Mouse (Mus musculus): ENCODE results near the gene Poll. TPM values are rescaled to one million over a fixed set of nuclear protein-coding genes. Genes with fewer than 3 reads are reported as not detected.
A peak's percentile ranks its signal among the peaks of the same experiment; 100 is the strongest.
"Not testable (repeated sequence)": the region's sequence is repeated elsewhere in the genome, so short reads cannot be mapped to it uniquely, and the experiment has no call there.

Gene Poll
- polyA plus RNA-seq, 1 experiment from 2014 or later, result 17.0 TPM

GRCm38 (mm10) chr19:45574941-45575631, 14.8 kb upstream of the Poll start:
- Histone ChIP-seq H3K36me3 (peaks cover 36% of the 10 kb centered on the region), H3K27ac (replicated peaks) (no peak overlapping the region), H3K27me3 (peaks cover 98% of the 10 kb centered on the region), H3K4me1 (peaks cover 24% of the 10 kb centered on the region), H3K4me3 (no peak overlapping the region), H3K9me3 (no peaks in the 10 kb centered on the region), H3K4me2 (replicated peaks) (no peak overlapping the region), H3K9ac (replicated peaks) (0 out of 2 replicates have a peak overlapping the region, but pooled peaks have one; percentile 6)
- WGBS, result 50% methylated on average over 19 of the region's 19 CpGs
- no peak for ATAC-seq (ENCODE audit: low FRiP score, low read depth)

DNA sequence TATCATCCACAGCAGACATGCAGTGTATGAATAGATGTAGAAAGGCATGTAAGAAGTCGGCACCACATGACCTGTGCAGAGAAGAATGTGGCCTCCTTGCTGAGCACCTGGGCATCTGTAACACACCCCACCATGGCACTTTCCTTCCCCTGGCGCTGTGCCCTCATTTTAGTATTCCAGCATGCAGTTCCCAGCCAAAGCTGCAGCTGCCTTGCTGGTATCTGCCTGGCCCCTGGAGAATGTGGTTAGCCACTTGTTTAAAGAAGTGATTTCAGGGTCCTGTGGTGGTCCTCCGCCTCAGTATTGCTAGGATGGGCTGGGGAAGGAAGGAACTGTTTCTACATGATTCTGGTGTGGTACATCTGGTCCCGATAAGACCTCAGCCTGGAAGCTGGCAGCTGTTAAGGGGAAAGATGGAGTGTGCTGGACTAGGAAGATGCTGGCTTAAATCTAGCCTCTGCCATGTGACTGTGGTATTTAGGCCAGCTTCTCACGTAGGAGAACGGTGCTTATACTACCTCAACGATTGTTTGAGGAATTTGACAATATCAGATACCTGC, 14.1 kb upstream of the Poll start:
- peaks cover 36% of the 10 kb centered on the region for H3K36me3 ChIP-seq
- no peak overlapping the region for H3K4me3 ChIP-seq
- no peak overlapping the region for H3K4me2 ChIP-seq (replicated peaks)
- peaks cover 99% of the 10 kb centered on the region for H3K27me3 ChIP-seq
- ATAC-seq (ENCODE audit: low FRiP score, low read depth), result no peak
- peaks cover 17% of the 10 kb centered on the region for H3K4me1 ChIP-seq
- 86% methylated on average over 7 of the region's 7 CpGs for WGBS
- H3K9me3 ChIP-seq, result no peaks in the 10 kb centered on the region
- H3K9ac ChIP-seq (replicated peaks), result no peak overlapping the region
- no peak overlapping the region for H3K27ac ChIP-seq (replicated peaks)

DNA sequence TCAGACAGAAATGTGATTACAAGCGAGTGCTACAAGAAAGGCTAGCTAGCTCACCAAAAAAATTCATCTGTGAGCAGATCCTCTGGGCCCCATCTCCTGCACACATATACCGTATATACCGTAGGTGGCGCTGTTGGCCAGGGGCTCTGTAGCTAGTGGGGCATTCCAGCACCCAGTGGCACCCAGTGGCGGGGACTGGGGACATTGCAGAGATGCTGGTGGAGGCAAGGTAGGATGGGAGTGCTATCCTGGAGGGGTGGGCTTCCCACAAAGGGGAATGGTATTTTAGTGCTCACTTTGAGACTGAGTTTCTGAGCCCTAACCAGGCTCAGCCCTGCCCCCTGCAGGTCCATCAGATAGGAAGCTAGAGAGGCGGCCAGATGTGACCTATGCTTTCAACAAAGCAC, 13.5 kb upstream of the Poll start:
- 13% methylated on average over 6 of the region's 6 CpGs for WGBS
- Histone ChIP-seq H3K4me2 (replicated peaks) (no peak overlapping the region), H3K36me3 (peaks cover 32% of the 10 kb centered on the region), H3K4me1 (peaks cover 16% of the 10 kb centered on the region), H3K4me3 (no peak overlapping the region), H3K9me3 (no peaks in the 10 kb centered on the region), H3K9ac (replicated peaks) (no peak overlapping the region), H3K27me3 (peaks cover 99% of the 10 kb centered on the region), H3K27ac (replicated peaks) (no peak overlapping the region)
- ATAC-seq (ENCODE audit: low FRiP score, low read depth), result 0 out of 2 replicates have a peak, but pooled peaks have one; percentile 23

DNA sequence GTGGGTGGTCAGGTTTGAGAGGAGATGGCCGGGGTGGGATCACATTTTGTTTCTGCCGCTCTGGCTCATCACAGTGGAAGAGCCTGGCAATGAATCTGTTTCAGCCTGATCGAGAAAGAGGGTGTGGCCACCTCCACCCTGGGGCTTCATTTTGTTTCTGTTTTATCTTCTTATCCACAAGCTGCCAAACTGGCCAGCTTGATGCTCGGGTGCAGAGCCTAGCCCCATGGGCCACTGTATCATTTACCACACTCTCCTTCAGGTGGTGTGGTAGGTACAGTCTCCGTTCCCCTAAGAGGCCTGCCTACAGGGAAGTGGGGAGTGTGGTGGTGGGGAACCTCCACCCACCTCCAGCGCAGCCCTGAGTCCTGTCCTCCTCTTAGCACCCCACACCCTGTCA, 12.7 kb upstream of the Poll start:
- no peak overlapping the region for H3K4me2 ChIP-seq (replicated peaks)
- H3K4me3 ChIP-seq, result no peak overlapping the region
- H3K36me3 ChIP-seq, result peaks cover 23% of the 10 kb centered on the region
- H3K9ac ChIP-seq (replicated peaks), result no peak overlapping the region
- 81% methylated on average over 6 of the region's 6 CpGs for WGBS
- peaks cover 16% of the 10 kb centered on the region for H3K4me1 ChIP-seq
- H3K27ac ChIP-seq (replicated peaks), result no peak overlapping the region
- peaks cover 99% of the 10 kb centered on the region for H3K27me3 ChIP-seq
- ATAC-seq (ENCODE audit: low FRiP score, low read depth), result no peak
- no peaks in the 10 kb centered on the region for H3K9me3 ChIP-seq

- WGBS, result 6% methylated on average over 14 of the region's 14 CpGs
- Histone ChIP-seq H3K4me3 (no peak overlapping the region), H3K9ac (replicated peaks) (no peak overlapping the region), H3K27me3 (peaks cover 94% of the 10 kb centered on the region), H3K36me3 (peaks cover 8% of the 10 kb centered on the region; the same call in 1 of the 2 replicates), H3K27ac (replicated peaks) (no peak overlapping the region), H3K4me1 (peaks cover 22% of the 10 kb centered on the region), H3K9me3 (no peaks in the 10 kb centered on the region), H3K4me2 (replicated peaks) (no peak overlapping the region)
- ATAC-seq (ENCODE audit: low FRiP score, low read depth), result no peak
These were observed 7.0 kb upstream of the Poll start for GRCm38 (mm10) chr19:45567367-45567766.

DNA sequence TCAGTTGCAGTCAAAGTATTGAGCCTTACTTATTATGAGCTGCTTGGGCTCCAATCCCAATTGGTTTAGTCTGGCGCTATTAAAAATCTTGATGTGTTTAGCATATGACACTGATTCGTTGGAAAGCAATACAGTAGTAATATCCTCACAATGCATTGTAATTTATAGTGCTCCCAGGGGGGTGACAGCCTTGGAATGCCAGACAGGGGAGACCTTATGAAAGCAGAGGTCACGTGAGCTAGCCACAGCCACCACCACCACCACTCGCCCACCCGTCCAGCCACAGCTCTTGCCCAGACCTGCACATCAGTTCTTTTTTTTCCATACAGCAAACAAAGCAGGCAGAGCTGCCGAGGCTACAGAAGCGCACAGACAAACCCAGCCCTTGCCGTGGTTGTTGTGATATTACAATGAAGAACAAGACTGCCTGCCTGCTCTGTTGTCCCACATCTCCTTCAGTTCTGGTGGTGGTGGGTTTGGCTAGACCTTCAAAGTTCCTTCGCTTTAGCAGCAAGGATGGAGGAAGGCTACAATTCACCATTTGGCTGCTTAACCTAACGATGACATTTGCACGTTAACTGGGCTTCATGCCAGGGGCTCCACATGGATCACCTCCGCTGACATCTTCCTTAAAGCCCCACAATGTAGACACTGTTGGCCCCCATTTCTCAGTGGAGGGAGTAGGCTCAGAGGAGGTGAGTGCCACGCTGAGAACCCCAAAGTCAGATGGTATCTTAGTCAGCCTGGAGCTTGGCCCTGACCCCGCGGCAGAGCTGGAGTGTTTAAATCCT, 5.8 kb upstream of the Poll start:
- Histone ChIP-seq H3K27me3 (peaks cover 93% of the 10 kb centered on the region), H3K27ac (replicated peaks) (no peak overlapping the region), H3K4me1 (peaks cover 22% of the 10 kb centered on the region), H3K36me3 (no peaks in the 10 kb centered on the region), H3K4me3 (no peak overlapping the region), H3K9me3 (no peaks in the 10 kb centered on the region), H3K9ac (replicated peaks) (no peak overlapping the region), H3K4me2 (replicated peaks) (no peak overlapping the region)
- 63% methylated on average over 15 of the region's 15 CpGs for WGBS
- no peak for ATAC-seq (ENCODE audit: low FRiP score, low read depth)

- Histone ChIP-seq H3K4me1 (peaks cover 4% of the 10 kb centered on the region; the same call in 1 of the 2 replicates), H3K9me3 (no peaks in the 10 kb centered on the region), H3K4me3 (no peak overlapping the region), H3K27ac (replicated peaks) (no peak overlapping the region), H3K27me3 (peaks cover 26% of the 10 kb centered on the region), H3K9ac (replicated peaks) (no peak overlapping the region), H3K4me2 (replicated peaks) (no peak overlapping the region), H3K36me3 (peaks cover 53% of the 10 kb centered on the region)
- no peak for ATAC-seq (ENCODE audit: low FRiP score, low read depth)
- 92% methylated on average over 11 of the region's 11 CpGs for WGBS
These were observed 6.2 kb downstream of the Poll start for GRCm38 (mm10) chr19:45554136-45554535.

- no peaks in the 10 kb centered on the region for H3K9me3 ChIP-seq
- no peak for ATAC-seq (ENCODE audit: low FRiP score, low read depth)
- H3K4me1 ChIP-seq, result peaks cover 9% of the 10 kb centered on the region; the same call in 1 of the 2 replicates
- WGBS, result 91% methylated on average over 6 of the region's 6 CpGs
- H3K4me3 ChIP-seq, result no peak overlapping the region
- no peak overlapping the region for H3K9ac ChIP-seq (replicated peaks)
- no peak overlapping the region for H3K27ac ChIP-seq (replicated peaks)
- H3K4me2 ChIP-seq (replicated peaks), result no peak overlapping the region
- H3K36me3 ChIP-seq, result peaks cover 46% of the 10 kb centered on the region
- H3K27me3 ChIP-seq, result peaks cover 45% of the 10 kb centered on the region
These were observed 8.1 kb downstream of the Poll start for GRCm38 (mm10) chr19:45552187-45552586.

DNA sequence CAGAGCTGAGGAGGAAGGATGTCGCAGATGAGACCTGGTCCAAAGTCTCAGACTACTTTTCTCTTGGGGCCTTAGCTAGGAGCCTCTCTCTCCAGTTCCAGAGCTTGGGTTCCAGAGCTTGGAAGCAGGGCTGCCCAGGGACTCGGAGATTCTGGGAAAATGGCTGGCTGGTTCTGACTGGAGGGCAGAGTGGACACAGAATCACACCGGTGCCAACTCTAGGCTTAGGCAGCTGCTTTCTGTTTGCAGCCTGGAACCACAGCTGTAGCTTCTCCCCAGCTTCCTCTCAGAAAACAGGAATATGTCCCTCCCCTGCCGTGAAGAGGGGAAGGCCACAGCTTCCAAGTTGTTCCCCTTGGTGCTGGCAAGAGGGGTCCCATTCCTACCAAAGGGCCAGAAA, 10.4 kb downstream of the Poll start:
- Histone ChIP-seq H3K36me3 (peaks cover 27% of the 10 kb centered on the region), H3K4me2 (replicated peaks) (no peak overlapping the region), H3K9me3 (no peaks in the 10 kb centered on the region), H3K27ac (replicated peaks) (no peak overlapping the region), H3K27me3 (peaks cover 67% of the 10 kb centered on the region), H3K9ac (replicated peaks) (no peak overlapping the region), H3K4me3 (no peak overlapping the region), H3K4me1 (peaks cover 9% of the 10 kb centered on the region; the same call in 1 of the 2 replicates)
- ATAC-seq (ENCODE audit: low FRiP score, low read depth), result no peak
- WGBS, result 84% methylated on average over 4 of the region's 4 CpGs

- no peak for ATAC-seq (ENCODE audit: low FRiP score, low read depth)
- H3K4me1 ChIP-seq, result peaks cover 14% of the 10 kb centered on the region
- H3K9ac ChIP-seq (replicated peaks), result no peak overlapping the region
- peaks cover 21% of the 10 kb centered on the region for H3K36me3 ChIP-seq
- H3K4me2 ChIP-seq (replicated peaks), result no peak overlapping the region
- no peak overlapping the region for H3K27ac ChIP-seq (replicated peaks)
- peaks cover 72% of the 10 kb centered on the region for H3K27me3 ChIP-seq
- WGBS, result 76% methylated on average over 23 of the region's 23 CpGs
- no peak overlapping the region for H3K4me3 ChIP-seq
- no peaks in the 10 kb centered on the region for H3K9me3 ChIP-seq
These were observed 11.0 kb downstream of the Poll start for GRCm38 (mm10) chr19:45549128-45549915.

DNA sequence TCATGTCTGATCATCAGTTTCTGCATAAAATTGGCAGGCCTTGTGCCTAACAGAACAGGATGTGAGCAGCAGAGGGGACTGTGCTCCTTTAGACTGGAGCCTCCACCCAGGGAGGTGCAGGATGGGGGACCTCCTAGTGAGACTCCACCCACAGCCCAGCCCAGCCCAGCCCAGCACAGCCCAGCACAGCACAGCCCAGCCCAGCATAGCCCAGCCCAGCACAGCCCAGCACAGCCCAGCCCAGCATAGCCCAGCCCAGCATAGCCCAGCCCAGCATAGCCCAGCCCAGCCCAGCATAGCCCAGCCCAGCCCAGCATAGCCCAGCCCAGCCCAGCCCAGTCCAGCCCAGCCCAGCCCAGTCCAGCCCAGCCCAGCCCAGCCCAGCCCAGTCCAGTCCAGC, 12.1 kb downstream of the Poll start:
- H3K9ac ChIP-seq (replicated peaks); ATAC-seq (ENCODE audit: low FRiP score, low read depth); H3K4me3 ChIP-seq; H3K36me3 ChIP-seq; H3K4me2 ChIP-seq (replicated peaks); H3K9me3 ChIP-seq; H3K27ac ChIP-seq (replicated peaks): not testable (repeated sequence)
- Histone ChIP-seq H3K27me3 (peaks cover 79% of the 10 kb centered on the region), H3K4me1 (peaks cover 18% of the 10 kb centered on the region)

Data from midbrain, embryonic 12.5 days (tissue).